Mouse (Mus musculus): ENCODE results near the gene Olfr1466.

GRCm38 (mm10) chr19:13338562-13338961, at the start of gene Olfr1466:
- TF ChIP-seq CTCF (conservative IDR thresholded peaks at IDR 0.05; ENCODE audit: insufficient read depth, insufficient read length, low read depth, low read length): no peak
- TF ChIP-seq POLR2A (IDR thresholded peaks at IDR 0.05; ENCODE audit: low read depth, low read length): no peak

Measured in kidney, adult 2 months (tissue).